35 mouse cellular contexts compared by ENCODE assay signal in the genomic region with DNA sequence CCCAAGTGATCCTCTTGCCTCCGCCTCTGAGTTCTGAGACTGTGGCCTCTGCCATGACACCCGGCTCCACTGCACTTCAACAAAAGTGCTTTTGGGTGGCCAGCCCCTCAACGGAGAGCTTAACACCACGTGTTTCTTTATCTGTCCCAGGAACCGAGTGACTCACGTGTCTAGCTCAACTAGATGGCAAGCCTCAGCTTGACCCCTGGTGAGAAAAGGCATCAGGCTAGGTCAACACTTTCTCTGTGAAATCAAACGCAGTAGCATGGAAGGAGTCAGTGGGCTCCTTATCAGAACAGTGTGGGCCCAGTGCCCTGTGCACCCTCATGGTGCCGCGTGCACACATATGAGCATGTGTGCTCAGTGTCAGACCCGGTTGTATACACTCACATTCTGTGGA. TPM values are rescaled to one million over a fixed set of nuclear protein-coding genes. Genes with fewer than 3 reads are reported as not detected.
DNase-seq lines count a peak whose midpoint lies in the region; ATAC-seq and TF ChIP-seq lines count a peak whose summit lies in the region.
"Had no signal": no experiment of that assay in that cellular context is flagged by ENCODE, and none has a peak within 500 bp of the region (broad histone marks: within the 10 kb centered on the region; RNA-seq: fewer than 3 reads in every experiment).

No protein-coding gene starts in this region.

- H3K36me3 ChIP-seq in hindbrain, embryonic 10.5 days: no peaks in the 10 kb centered on the region
- 0 out of 2 replicates have a peak, but pooled peaks cover 6% of the 10 kb centered on the region for H3K36me3 ChIP-seq in hindbrain, embryonic 14.5 days (replicated peaks; ENCODE audit: control insufficient read depth, insufficient read depth)
- no peaks in the 10 kb centered on the region for H3K36me3 ChIP-seq in midbrain, embryonic 11.5 days (ENCODE audit: control insufficient read depth, insufficient read depth, low read length)
- no peaks in the 10 kb centered on the region for H3K36me3 ChIP-seq in midbrain, embryonic 16.5 days (ENCODE audit: control insufficient read depth, insufficient read depth, low read length)
- H3K36me3 ChIP-seq: embryonic facial prominence, embryonic 15.5 days; heart, embryonic 15.5 days; hindbrain, embryonic 12.5 days; intestine, embryonic 15.5 days had no signal

- 79% methylated on average over 10 of the region's 10 CpGs for WGBS in hindbrain, embryonic 10.5 days
- WGBS in hindbrain, embryonic 14.5 days: 72% methylated on average over 10 of the region's 10 CpGs
- WGBS in midbrain, embryonic 11.5 days: 61% methylated on average over 10 of the region's 10 CpGs
- WGBS in midbrain, embryonic 16.5 days: 56% methylated on average over 10 of the region's 10 CpGs

- no peaks in the 10 kb centered on the region for H3K9me3 ChIP-seq in hindbrain, embryonic 10.5 days
- H3K9me3 ChIP-seq in hindbrain, embryonic 14.5 days (ENCODE audit: control insufficient read depth, low read length): no peaks in the 10 kb centered on the region
- no peaks in the 10 kb centered on the region for H3K9me3 ChIP-seq in midbrain, embryonic 11.5 days (ENCODE audit: control insufficient read depth, low read length)
- no peaks in the 10 kb centered on the region for H3K9me3 ChIP-seq in midbrain, embryonic 16.5 days (replicated peaks; ENCODE audit: control insufficient read depth, low read length, poor library complexity, severe bottlenecking)
- H3K9me3 ChIP-seq: embryonic facial prominence, embryonic 12.5 days; embryonic facial prominence, embryonic 15.5 days; forebrain, embryonic 13.5 days; heart, embryonic 15.5 days; hindbrain, embryonic 12.5 days; intestine, embryonic 15.5 days had no signal

- H3K4me1 ChIP-seq in hindbrain, embryonic 10.5 days (replicated peaks): peaks cover 26% of the 10 kb centered on the region
- H3K4me1 ChIP-seq in hindbrain, embryonic 14.5 days (replicated peaks; ENCODE audit: control insufficient read depth, insufficient read depth, low read length): no peaks in the 10 kb centered on the region
- H3K4me1 ChIP-seq in midbrain, embryonic 11.5 days (ENCODE audit: control insufficient read depth, insufficient read depth, low read length): no peaks in the 10 kb centered on the region
- no peaks in the 10 kb centered on the region for H3K4me1 ChIP-seq in midbrain, embryonic 16.5 days (ENCODE audit: control insufficient read depth, insufficient read depth, low read length)
- H3K4me1 ChIP-seq in brown adipose tissue, adult 24 weeks (ENCODE audit: control insufficient read depth, insufficient read depth, insufficient read length, low read length): peaks cover 28% of the 10 kb centered on the region
- H3K4me1 ChIP-seq: forebrain, embryonic 13.5 days had no signal

- H3K4me2 ChIP-seq in hindbrain, embryonic 14.5 days (replicated peaks): no peak overlapping the region
- H3K4me2 ChIP-seq in midbrain, embryonic 11.5 days: no peak overlapping the region
- H3K4me2 ChIP-seq in midbrain, embryonic 16.5 days (ENCODE audit: low read length): no peak overlapping the region
- H3K4me2 ChIP-seq: embryonic facial prominence, embryonic 12.5 days; embryonic facial prominence, embryonic 15.5 days; forebrain, embryonic 13.5 days; heart, embryonic 11.5 days; heart, embryonic 15.5 days; hindbrain, embryonic 12.5 days; intestine, embryonic 15.5 days had no signal

- DNase-seq in gastrocnemius, adult 2 months: no peak
- no peak for DNase-seq in gastrocnemius, postnatal 4 days (ENCODE audit: low spot score in 2 of 2)
- DNase-seq in hindbrain, embryonic 10.5 days (ENCODE audit: low spot score): no peak
- no peak for DNase-seq in hindbrain, embryonic 14.5 days (ENCODE audit: low spot score)
- DNase-seq in midbrain, embryonic 11.5 days (ENCODE audit: low spot score, missing footprints): peak; percentile 51
- DNase-seq in right cerebral cortex, postnatal 10 days (ENCODE audit: low spot score in 2 of 2): no peak
- DNase-seq: cerebellum, adult 11 months; cerebellum, adult 2 months; cerebellum, adult 9-11 months; cerebellum, postnatal 25 days; kidney, adult 11 months had no signal

- no peaks in the 10 kb centered on the region for H3K27me3 ChIP-seq in hindbrain, embryonic 10.5 days (ENCODE audit: insufficient read depth, poor library complexity, severe bottlenecking)
- H3K27me3 ChIP-seq in hindbrain, embryonic 14.5 days (ENCODE audit: control insufficient read depth, insufficient read depth, low read length): no peaks in the 10 kb centered on the region
- H3K27me3 ChIP-seq in midbrain, embryonic 11.5 days (ENCODE audit: control insufficient read depth, insufficient read depth, low read length): no peaks in the 10 kb centered on the region
- H3K27me3 ChIP-seq in midbrain, embryonic 16.5 days (ENCODE audit: control insufficient read depth, insufficient read depth, low read depth, low read length): no peaks in the 10 kb centered on the region
- H3K27me3 ChIP-seq: embryonic facial prominence, embryonic 12.5 days; embryonic facial prominence, embryonic 15.5 days; forebrain, embryonic 13.5 days; heart, embryonic 15.5 days; hindbrain, embryonic 12.5 days; intestine, embryonic 15.5 days; Patski had no signal

- H3K9ac ChIP-seq in hindbrain, embryonic 14.5 days: no peak overlapping the region
- H3K9ac ChIP-seq in midbrain, embryonic 11.5 days (ENCODE audit: low read length): no peak overlapping the region
- no peak overlapping the region for H3K9ac ChIP-seq in midbrain, embryonic 16.5 days (ENCODE audit: low read depth, low read length)
- H3K9ac ChIP-seq: embryonic facial prominence, embryonic 12.5 days; embryonic facial prominence, embryonic 15.5 days; forebrain, embryonic 13.5 days; heart, embryonic 15.5 days; hindbrain, embryonic 12.5 days; intestine, embryonic 15.5 days had no signal

- TF ChIP-seq CTCF in gastrocnemius, adult 2 months (IDR thresholded peaks at IDR 0.05): no peak

- ATAC-seq in hindbrain, embryonic 14.5 days (ENCODE audit: low FRiP score): no peak
- no peak for ATAC-seq in midbrain, embryonic 11.5 days (ENCODE audit: low FRiP score)
- ATAC-seq in midbrain, embryonic 16.5 days: no peak
- ATAC-seq: CD4-positive, CD25-positive, alpha-beta regulatory T cell, adult 4 months; forebrain, embryonic 13.5 days; forebrain, embryonic 16.5 days; hindbrain, embryonic 16.5 days; intestine, embryonic 15.5 days; Patski had no signal

- no peak overlapping the region for H3K4me3 ChIP-seq in gastrocnemius, adult 2 months
- no peak overlapping the region for H3K4me3 ChIP-seq in hindbrain, embryonic 10.5 days
- no peak overlapping the region for H3K4me3 ChIP-seq in hindbrain, embryonic 14.5 days (replicated peaks; ENCODE audit: low read length)
- H3K4me3 ChIP-seq in midbrain, embryonic 11.5 days (ENCODE audit: low read depth, low read length): no peak overlapping the region
- no peak overlapping the region for H3K4me3 ChIP-seq in midbrain, embryonic 16.5 days (ENCODE audit: low read depth, low read length)
- H3K4me3 ChIP-seq in brown adipose tissue, adult 24 weeks (ENCODE audit: insufficient read depth, low read depth, low read length): no peak overlapping the region
- H3K4me3 ChIP-seq: embryonic facial prominence, embryonic 12.5 days; embryonic facial prominence, embryonic 15.5 days; forebrain, embryonic 13.5 days; heart, embryonic 15.5 days; hindbrain, embryonic 12.5 days; intestine, embryonic 15.5 days had no signal

- peak overlapping the region; percentile 81; the same call in 1 of the 2 replicates for H3K27ac ChIP-seq in gastrocnemius, adult 2 months
- H3K27ac ChIP-seq in hindbrain, embryonic 10.5 days: 0 out of 2 replicates have a peak overlapping the region, but pooled peaks have one; percentile 35
- no peak overlapping the region for H3K27ac ChIP-seq in hindbrain, embryonic 14.5 days
- no peak overlapping the region for H3K27ac ChIP-seq in midbrain, embryonic 11.5 days (ENCODE audit: low read depth, low read length)
- H3K27ac ChIP-seq in midbrain, embryonic 16.5 days (ENCODE audit: low read length): no peak overlapping the region
- 0 out of 2 replicates have a peak overlapping the region, but pooled peaks have one; percentile 87 for H3K27ac ChIP-seq in brown adipose tissue, adult 24 weeks (replicated peaks; ENCODE audit: low read depth, low read length)
- H3K27ac ChIP-seq: embryonic facial prominence, embryonic 12.5 days; embryonic facial prominence, embryonic 15.5 days; forebrain, embryonic 13.5 days; hindbrain, embryonic 12.5 days; intestine, embryonic 15.5 days had no signal

- intact Hi-C loops in gastrocnemius, adult 2 months (cut with DNase I): loop anchor here (5.0 kb wide), 1 partner anchor 44 kb away; no protein-coding TSS in a partner anchor

RNA-seq across cellular contexts. Expression of gene Socs1, which starts 49.0 kb away (rescaled TPM):
- under 1 TPM; 0.33 to 0.61 TPM for total RNA-seq in gastrocnemius, adult 2 months (2021)
- total RNA-seq in gastrocnemius, postnatal 4 days (2021): 1 to 10 TPM; 2.9 to 3.2 TPM
- 2.7 and 3.4 TPM in 2 replicates for polyA plus RNA-seq in hindbrain, embryonic 10.5 days (2016; fragmentation: Nextera tagmentation; extraction: Ambion mirVana)
- 3.7 and 4.6 TPM in 2 replicates for polyA plus RNA-seq in hindbrain, embryonic 14.5 days (2014; fragmentation: Nextera tagmentation; extraction: Ambion mirVana)
- polyA plus RNA-seq in midbrain, embryonic 11.5 days (2014; fragmentation: Nextera tagmentation; extraction: Ambion mirVana): 2.2 and 2.5 TPM in 2 replicates
- polyA plus RNA-seq in midbrain, embryonic 16.5 days (2015; fragmentation: Nextera tagmentation; extraction: Ambion mirVana): 4.0 and 5.0 TPM in 2 replicates
- 0.54 TPM in 1 of 2 replicates, not detected in the other for polyA plus RNA-seq in brown adipose tissue, adult 24 weeks (2012; ENCODE audit: insufficient read depth, insufficient read length, missing spikeins)

RNA-seq across cellular contexts. Expression of gene Tnp2, which starts 52.1 kb away (rescaled TPM):
- not detected for total RNA-seq in gastrocnemius, adult 2 months (2021)
- not detected for total RNA-seq in gastrocnemius, postnatal 4 days (2021)
- polyA plus RNA-seq in hindbrain, embryonic 10.5 days (2016; fragmentation: Nextera tagmentation; extraction: Ambion mirVana): not detected in 2 replicates
- not detected in 2 replicates for polyA plus RNA-seq in hindbrain, embryonic 14.5 days (2014; fragmentation: Nextera tagmentation; extraction: Ambion mirVana)
- polyA plus RNA-seq in midbrain, embryonic 11.5 days (2014; fragmentation: Nextera tagmentation; extraction: Ambion mirVana): not detected in 2 replicates
- polyA plus RNA-seq in midbrain, embryonic 16.5 days (2015; fragmentation: Nextera tagmentation; extraction: Ambion mirVana): not detected in 2 replicates
- not detected in 2 replicates for polyA plus RNA-seq in brown adipose tissue, adult 24 weeks (2012; ENCODE audit: insufficient read depth, insufficient read length, missing spikeins)
- total RNA-seq: adrenal gland, adult 18-20 months; adrenal gland, postnatal 10 days; adrenal gland, postnatal 36 days; common myeloid progenitor, adult 5-6 weeks; ES-E14; gastrocnemius, adult 18-20 months; gastrocnemius, postnatal 14 days; heart, adult 18-20 months; heart, postnatal 10 days; heart, postnatal 4 days had no signal
- polyA plus RNA-seq: C2C12; cerebellum, adult 2 months; embryonic facial prominence, embryonic 12.5 days; embryonic facial prominence, embryonic 15.5 days; forebrain, embryonic 13.5 days; forebrain, embryonic 16.5 days; heart, embryonic 11.5 days; heart, embryonic 15.5 days; hindbrain, embryonic 12.5 days; intestine, embryonic 15.5 days; Patski had no signal

RNA-seq across cellular contexts. Expression of gene Prm3, which starts 54.4 kb away (rescaled TPM):
- total RNA-seq in gastrocnemius, adult 2 months (2021): not detected
- total RNA-seq in gastrocnemius, postnatal 4 days (2021): not detected
- polyA plus RNA-seq in hindbrain, embryonic 10.5 days (2016; fragmentation: Nextera tagmentation; extraction: Ambion mirVana): not detected in 2 replicates
- not detected in 2 replicates for polyA plus RNA-seq in hindbrain, embryonic 14.5 days (2014; fragmentation: Nextera tagmentation; extraction: Ambion mirVana)
- polyA plus RNA-seq in midbrain, embryonic 11.5 days (2014; fragmentation: Nextera tagmentation; extraction: Ambion mirVana): not detected in 2 replicates
- polyA plus RNA-seq in midbrain, embryonic 16.5 days (2015; fragmentation: Nextera tagmentation; extraction: Ambion mirVana): not detected in 2 replicates
- not detected in 2 replicates for polyA plus RNA-seq in brown adipose tissue, adult 24 weeks (2012; ENCODE audit: insufficient read depth, insufficient read length, missing spikeins)
- total RNA-seq: adrenal gland, adult 18-20 months; adrenal gland, postnatal 10 days; adrenal gland, postnatal 36 days; common myeloid progenitor, adult 5-6 weeks; ES-E14; gastrocnemius, adult 18-20 months; gastrocnemius, postnatal 14 days; heart, adult 18-20 months; heart, postnatal 10 days; heart, postnatal 4 days had no signal
- polyA plus RNA-seq: C2C12; CD4-positive, CD25-positive, alpha-beta regulatory T cell, adult 4 months; cerebellum, adult 2 months; embryonic facial prominence, embryonic 12.5 days; embryonic facial prominence, embryonic 15.5 days; forebrain, embryonic 13.5 days; forebrain, embryonic 16.5 days; heart, embryonic 11.5 days; heart, embryonic 15.5 days; hindbrain, embryonic 12.5 days; hindbrain, embryonic 16.5 days; intestine, embryonic 15.5 days; Patski had no signal

RNA-seq across cellular contexts. Expression of gene Prm2, which starts 59.6 kb away (rescaled TPM):
- not detected for total RNA-seq in gastrocnemius, adult 2 months (2021)
- not detected for total RNA-seq in gastrocnemius, postnatal 4 days (2021)
- polyA plus RNA-seq in hindbrain, embryonic 10.5 days (2016; fragmentation: Nextera tagmentation; extraction: Ambion mirVana): not detected in 2 replicates
- not detected in 2 replicates for polyA plus RNA-seq in hindbrain, embryonic 14.5 days (2014; fragmentation: Nextera tagmentation; extraction: Ambion mirVana)
- not detected in 2 replicates for polyA plus RNA-seq in midbrain, embryonic 11.5 days (2014; fragmentation: Nextera tagmentation; extraction: Ambion mirVana)
- polyA plus RNA-seq in midbrain, embryonic 16.5 days (2015; fragmentation: Nextera tagmentation; extraction: Ambion mirVana): not detected in 2 replicates
- not detected in 2 replicates for polyA plus RNA-seq in brown adipose tissue, adult 24 weeks (2012; ENCODE audit: insufficient read depth, insufficient read length, missing spikeins)
- total RNA-seq: adrenal gland, adult 18-20 months; adrenal gland, postnatal 10 days; adrenal gland, postnatal 36 days; common myeloid progenitor, adult 5-6 weeks; ES-E14; gastrocnemius, adult 18-20 months; gastrocnemius, postnatal 14 days; heart, adult 18-20 months; heart, postnatal 10 days; heart, postnatal 4 days had no signal
- polyA plus RNA-seq: C2C12; CD4-positive, CD25-positive, alpha-beta regulatory T cell, adult 4 months; cerebellum, adult 2 months; embryonic facial prominence, embryonic 12.5 days; embryonic facial prominence, embryonic 15.5 days; forebrain, embryonic 13.5 days; forebrain, embryonic 16.5 days; heart, embryonic 11.5 days; heart, embryonic 15.5 days; hindbrain, embryonic 12.5 days; hindbrain, embryonic 16.5 days; intestine, embryonic 15.5 days; Patski had no signal

Comparison
In these comparisons a context has a peak if more than half of its experiments do, and no peak if none do; other contexts are left out.
1. H3K27ac ChIP-seq: peak in gastrocnemius, adult 2 months (single experiment), hindbrain, embryonic 10.5 days (single experiment) and brown adipose tissue, adult 24 weeks (single experiment); none in hindbrain, embryonic 14.5 days (single experiment), midbrain, embryonic 11.5 days (single experiment) and midbrain, embryonic 16.5 days (single experiment).